Mouse (Mus musculus) liver, postnatal 0 days (tissue): Measurements from ENCODE around the gene Sec22c.

ENCODE experiments used
- CTCF ChIP-seq: sonication (generic); IDR thresholded peaks from 2 replicates; pipeline ENCODE4 v1.5.1; 2016; ENCODE audit warnings: antibody characterized with exemption, low read depth
- EP300 ChIP-seq: IDR thresholded peaks from 2 replicates; pipeline ENCODE4 v1.6.1; 2016; ENCODE audit warnings: antibody characterized with exemption, low read depth, mild to moderate bottlenecking

DNA sequence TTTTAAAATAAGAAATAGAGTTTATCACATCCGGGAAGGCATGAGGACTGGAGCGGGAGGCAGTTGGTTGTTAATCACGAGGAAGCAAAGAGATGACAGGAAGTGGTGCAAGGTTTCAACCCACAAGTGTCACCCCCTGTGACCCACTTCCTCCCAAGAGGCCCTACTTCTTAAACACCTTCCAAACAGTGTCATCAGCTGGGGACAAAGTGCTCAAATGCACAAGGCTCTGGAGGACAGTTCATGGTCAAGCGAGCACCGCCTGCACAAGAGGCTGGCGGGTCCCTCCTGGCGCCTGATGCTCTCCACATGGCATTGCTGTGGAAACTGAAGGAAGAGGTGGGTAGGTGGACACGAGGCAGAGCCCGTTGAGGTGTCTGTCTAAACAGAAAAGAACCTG lies 30.3 kb downstream of the Sec22c start:
- no peak for TF ChIP-seq CTCF
- no peak for TF ChIP-seq EP300
